Mouse (Mus musculus): ENCODE measurements at regions not wholly inside any gene's neighbourhood (a gene's known extent, or its start where the extent isn't known, plus 50 kb on each side); places are given as distances from the start of the nearest gene placed in this dataset.

DNA sequence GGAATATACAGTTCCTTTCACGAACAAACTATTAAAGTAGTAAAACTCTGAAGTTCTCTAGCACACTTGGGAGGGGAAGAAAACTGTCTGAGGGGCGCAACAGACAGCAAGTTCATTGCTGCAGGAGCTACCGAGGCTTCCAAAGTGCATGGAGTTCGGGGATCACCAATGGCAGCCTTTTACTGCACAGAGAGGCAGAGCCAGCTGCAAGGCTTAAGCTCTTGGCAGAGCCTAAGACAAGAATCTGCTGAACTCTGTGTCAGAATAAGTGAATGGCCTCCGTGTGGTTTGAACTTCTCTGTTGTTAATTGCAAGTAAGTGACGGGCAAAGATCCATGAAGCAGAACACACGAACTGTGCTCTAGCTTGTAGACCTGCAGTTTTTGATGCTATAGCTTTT is 656.2 kb downstream of the Slc16a7 start:
- H3K27ac ChIP-seq (replicated peaks; ENCODE audit: low read depth, low read length), result no peak overlapping the region
- peak; percentile 15 for DNase-seq (ENCODE audit: low spot score)
- no peaks in the 10 kb centered on the region for H3K9me3 ChIP-seq (ENCODE audit: control insufficient read depth, low read length)
- H3K4me3 ChIP-seq (replicated peaks; ENCODE audit: low read length), result no peak overlapping the region
- H3K27me3 ChIP-seq (ENCODE audit: control insufficient read depth, insufficient read depth, low read length), result no peaks in the 10 kb centered on the region
- H3K9ac ChIP-seq (ENCODE audit: low read depth, low read length, severe bottlenecking), result no peak overlapping the region
- 0 out of 2 replicates have a peak, but pooled peaks cover 3% of the 10 kb centered on the region for H3K4me1 ChIP-seq (ENCODE audit: control insufficient read depth, insufficient read depth, low read length)
- 64% methylated on average over 7 of the region's 7 CpGs for WGBS
- H3K36me3 ChIP-seq (ENCODE audit: control insufficient read depth, insufficient read depth, low read length), result no peaks in the 10 kb centered on the region
- 0 out of 2 replicates have a peak, but pooled peaks have one; percentile 55 for ATAC-seq (ENCODE audit: low FRiP score, low read depth)
- no peak overlapping the region for H3K4me2 ChIP-seq (replicated peaks; ENCODE audit: low read depth, low read length, severe bottlenecking)
- no peak for TF ChIP-seq POLR2A (IDR thresholded peaks at IDR 0.05; ENCODE audit: borderline replicate concordance, extremely low read depth, insufficient read depth, insufficient read length)

DNA sequence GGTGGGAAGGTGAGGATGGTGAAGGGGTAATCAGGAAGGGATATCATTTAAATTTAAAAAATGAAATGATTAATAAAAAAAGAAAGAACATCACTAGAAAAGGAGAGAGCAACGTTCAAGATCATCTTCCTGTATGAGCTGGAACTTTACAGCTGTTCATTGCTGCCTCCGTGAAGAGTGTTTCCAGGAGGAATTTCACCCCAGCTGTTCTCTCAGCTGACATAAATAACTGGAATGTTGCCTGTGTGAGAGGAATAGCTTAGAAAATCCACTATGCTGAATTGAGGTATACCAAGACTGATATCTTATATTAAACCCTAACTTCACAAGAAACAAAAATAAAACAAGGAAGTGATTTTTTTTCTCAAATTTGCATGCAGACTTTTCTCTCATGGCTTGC is 656.9 kb downstream of the Slc16a7 start:
- Histone ChIP-seq H3K4me1 (ENCODE audit: control insufficient read depth, insufficient read depth, low read length) (0 out of 2 replicates have a peak, but pooled peaks cover 3% of the 10 kb centered on the region), H3K4me2 (replicated peaks; ENCODE audit: low read depth, low read length, severe bottlenecking) (no peak overlapping the region), H3K9me3 (ENCODE audit: control insufficient read depth, low read length) (no peaks in the 10 kb centered on the region), H3K36me3 (ENCODE audit: control insufficient read depth, insufficient read depth, low read length) (no peaks in the 10 kb centered on the region), H3K27ac (replicated peaks; ENCODE audit: low read depth, low read length) (no peak overlapping the region), H3K4me3 (replicated peaks; ENCODE audit: low read length) (no peak overlapping the region), H3K9ac (ENCODE audit: low read depth, low read length, severe bottlenecking) (no peak overlapping the region), H3K27me3 (ENCODE audit: control insufficient read depth, insufficient read depth, low read length) (no peaks in the 10 kb centered on the region)
- ATAC-seq (ENCODE audit: low FRiP score, low read depth), result peak; percentile 78
- peak; percentile 54 for DNase-seq (ENCODE audit: low spot score)
- TF ChIP-seq POLR2A (IDR thresholded peaks at IDR 0.05; ENCODE audit: borderline replicate concordance, extremely low read depth, insufficient read depth, insufficient read length), result no peak
- 37% methylated on average over 2 of the region's 2 CpGs for WGBS

GRCm38 (mm10) chr10:124731219-124731836 is 657.9 kb downstream of the Slc16a7 start:
- Histone ChIP-seq H3K9me3 (ENCODE audit: control insufficient read depth, low read length) (no peaks in the 10 kb centered on the region), H3K36me3 (ENCODE audit: control insufficient read depth, insufficient read depth, low read length) (no peaks in the 10 kb centered on the region), H3K27me3 (ENCODE audit: control insufficient read depth, insufficient read depth, low read length) (no peaks in the 10 kb centered on the region), H3K9ac (ENCODE audit: low read depth, low read length, severe bottlenecking) (no peak overlapping the region), H3K27ac (replicated peaks; ENCODE audit: low read depth, low read length) (no peak overlapping the region), H3K4me2 (replicated peaks; ENCODE audit: low read depth, low read length, severe bottlenecking) (no peak overlapping the region), H3K4me3 (replicated peaks; ENCODE audit: low read length) (no peak overlapping the region), H3K4me1 (ENCODE audit: control insufficient read depth, insufficient read depth, low read length) (0 out of 2 replicates have a peak, but pooled peaks cover 3% of the 10 kb centered on the region)
- TF ChIP-seq POLR2A (IDR thresholded peaks at IDR 0.05; ENCODE audit: borderline replicate concordance, extremely low read depth, insufficient read depth, insufficient read length), result no peak
- ATAC-seq (ENCODE audit: low FRiP score, low read depth) (no peak), DNase-seq (ENCODE audit: low spot score) (no peak)
- WGBS, result 82% methylated on average over 7 of the region's 7 CpGs

- ATAC-seq (ENCODE audit: low FRiP score, low read depth) (no peak), DNase-seq (ENCODE audit: low spot score) (no peak)
- no peaks in the 10 kb centered on the region for H3K4me1 ChIP-seq (ENCODE audit: control insufficient read depth, insufficient read depth, low read length)
- no peaks in the 10 kb centered on the region for H3K9me3 ChIP-seq (ENCODE audit: control insufficient read depth, low read length)
- H3K36me3 ChIP-seq (ENCODE audit: control insufficient read depth, insufficient read depth, low read length), result no peaks in the 10 kb centered on the region
- H3K27ac ChIP-seq (replicated peaks; ENCODE audit: low read depth, low read length), result no peak overlapping the region
- H3K27me3 ChIP-seq (ENCODE audit: control insufficient read depth, insufficient read depth, low read length), result no peaks in the 10 kb centered on the region
- H3K9ac ChIP-seq (ENCODE audit: low read depth, low read length, severe bottlenecking), result no peak overlapping the region
- no peak overlapping the region for H3K4me3 ChIP-seq (replicated peaks; ENCODE audit: low read length)
- TF ChIP-seq POLR2A (IDR thresholded peaks at IDR 0.05; ENCODE audit: borderline replicate concordance, extremely low read depth, insufficient read depth, insufficient read length), result no peak
- WGBS, result 85% methylated on average over 3 of the region's 3 CpGs
- no peak overlapping the region for H3K4me2 ChIP-seq (replicated peaks; ENCODE audit: low read depth, low read length, severe bottlenecking)
These were observed 676.6 kb downstream of the Slc16a7 start for GRCm38 (mm10) chr10:124712647-124713046.

DNA sequence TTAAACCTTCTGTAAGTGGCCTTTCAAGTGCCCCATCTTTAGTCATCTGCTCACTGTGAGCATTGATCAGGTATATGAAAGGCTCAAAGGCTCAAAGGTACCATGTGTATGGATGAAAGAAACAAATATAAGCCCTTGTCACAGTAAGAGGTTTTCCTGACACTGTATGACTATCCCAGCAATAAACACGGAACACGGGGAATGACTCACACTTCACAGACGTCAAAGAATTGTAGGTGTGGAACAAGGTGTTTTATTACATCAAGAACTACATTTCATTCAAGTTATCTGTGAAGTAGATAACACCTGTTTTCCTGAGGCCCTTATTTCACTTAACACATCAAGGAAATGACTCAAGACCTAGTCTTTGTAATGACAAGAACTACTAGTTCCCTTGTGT is 678.3 kb downstream of the Slc16a7 start:
- no peaks in the 10 kb centered on the region for H3K9me3 ChIP-seq (ENCODE audit: control insufficient read depth, low read length)
- H3K4me3 ChIP-seq (replicated peaks; ENCODE audit: low read length), result no peak overlapping the region
- no peak for TF ChIP-seq POLR2A (IDR thresholded peaks at IDR 0.05; ENCODE audit: borderline replicate concordance, extremely low read depth, insufficient read depth, insufficient read length)
- no peaks in the 10 kb centered on the region for H3K27me3 ChIP-seq (ENCODE audit: control insufficient read depth, insufficient read depth, low read length)
- WGBS, result 77% methylated on average over 3 of the region's 3 CpGs
- DNase-seq (ENCODE audit: low spot score) (no peak), ATAC-seq (ENCODE audit: low FRiP score, low read depth) (no peak)
- H3K27ac ChIP-seq (replicated peaks; ENCODE audit: low read depth, low read length), result no peak overlapping the region
- no peak overlapping the region for H3K4me2 ChIP-seq (replicated peaks; ENCODE audit: low read depth, low read length, severe bottlenecking)
- H3K36me3 ChIP-seq (ENCODE audit: control insufficient read depth, insufficient read depth, low read length), result no peaks in the 10 kb centered on the region
- no peak overlapping the region for H3K9ac ChIP-seq (ENCODE audit: low read depth, low read length, severe bottlenecking)
- no peaks in the 10 kb centered on the region for H3K4me1 ChIP-seq (ENCODE audit: control insufficient read depth, insufficient read depth, low read length)
